Mouse (Mus musculus) bone marrow macrophage, adult 2 months (primary cell): Measurements from ENCODE around the gene Ppp1cc.

ENCODE experiments used
- CTCF ChIP-seq: IDR thresholded peaks from 2 replicates; pipeline ENCODE4 v1.5.1; 2012; ENCODE audit warnings: low read depth, mild to moderate bottlenecking, low read length, moderate library complexity
- POLR2A ChIP-seq: IDR thresholded peaks from 2 replicates; pipeline ENCODE4 v1.6.1; 2012; ENCODE audit warnings: mild to moderate bottlenecking, low read depth, low read length, borderline replicate concordance

DNA sequence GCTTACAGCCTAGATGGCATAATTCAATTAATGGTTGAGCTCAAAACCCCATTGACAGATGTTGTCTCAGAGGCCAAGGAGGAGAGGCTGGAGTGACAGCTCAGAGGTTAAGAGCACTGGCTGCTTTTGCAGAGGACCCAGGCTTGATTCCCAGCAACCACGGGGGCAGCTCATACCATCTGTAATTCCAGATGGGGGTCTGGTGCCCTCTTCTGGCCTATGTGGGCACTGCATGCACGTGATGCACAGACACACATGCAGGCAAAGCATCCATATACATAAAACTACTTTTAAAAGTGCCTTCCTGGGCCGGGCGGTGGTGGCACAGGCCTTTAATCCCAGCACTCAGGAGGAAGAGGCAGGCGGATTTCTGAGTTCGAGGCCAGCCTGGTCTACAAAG, 41.8 kb upstream of the Ppp1cc start:
- TF ChIP-seq CTCF (no peak), POLR2A (no peak)
